Mouse (Mus musculus) Patski (cell line): ENCODE measurements around the gene Slc25a1. TPM values are rescaled to one million over a fixed set of nuclear protein-coding genes. Genes with fewer than 3 reads are reported as not detected.
"Not testable (repeated sequence)": the region's sequence is repeated elsewhere in the genome, so short reads cannot be mapped to it uniquely, and the experiment has no call there.

ENCODE experiments used
- ATAC-seq: fragments of 100-300 bp; one replicate; pipeline ENCODE4 v1.8.0; 2021
- CTCF ChIA-PET: fragments of 350-600 bp; sonication (Branson Sonifier 250); formaldehyde crosslinking; loops from one replicate; lab custom pipeline; 2022; ENCODE audit warnings: inconsistent platforms; lab: Charles Lee
- POLR2A ChIA-PET: fragments of 350-600 bp; sonication (Branson Sonifier 250); formaldehyde crosslinking; loops from one replicate; lab custom pipeline; 2022; ENCODE audit warnings: antibody characterized with exemption, inconsistent platforms; lab: Charles Lee
- DNase-seq: peaks from one replicate; pipeline ENCODE4 v3.0.0-alpha.2; 2011; ENCODE audit warnings: low read depth, low spot score
- H3K27me3 ChIP-seq: fragments of 371-371 bp; one replicate; pipeline ENCODE4 v1.5.1; 2021
- CTCF ChIP-seq: fragments of 100-300 bp; IDR thresholded peaks from one replicate; pipeline ENCODE4 v1.5.1; 2021
- in situ Hi-C: fragments of 300-500 bp; cut with MboI; formaldehyde crosslinking; loops from 3 replicates; pipeline ENCODE4 v1.11.1; 2018; ENCODE audit warnings: low pct_unique_long_range_greater_than_20kb, mixed read lengths
- polyA plus RNA-seq: library from polyadenylated mRNA; unstranded; gene quantifications from one replicate; pipeline ENCODE4 v1.2.3, GENCODE M21; 2021

Gene Slc25a1
- polyA plus RNA-seq: 114 TPM

DNA sequence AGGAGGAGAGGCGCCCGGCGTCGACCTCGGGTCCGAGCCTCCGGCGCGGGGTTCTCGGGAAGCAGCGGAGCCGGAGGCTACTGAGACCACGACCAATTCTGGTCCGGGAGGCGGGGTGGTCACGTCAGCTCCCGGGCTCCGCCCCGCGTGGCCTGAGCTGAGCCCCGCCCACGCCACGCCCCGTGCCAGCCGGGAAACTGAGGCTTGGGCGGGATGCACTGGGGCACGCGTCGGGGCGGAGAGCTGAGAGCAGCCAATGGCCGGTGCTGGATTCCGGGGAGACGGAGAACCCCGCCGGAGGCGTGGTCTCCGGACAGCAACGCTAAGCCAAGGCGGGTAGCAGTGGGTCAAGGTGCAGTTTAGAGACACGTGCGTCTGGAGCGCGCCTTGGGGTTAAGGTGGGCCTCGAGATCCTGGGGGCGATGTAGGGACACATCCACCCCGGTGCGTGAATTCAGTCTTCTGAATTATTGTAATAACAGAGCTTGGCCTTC, at the start of gene Slc25a1:
Gene Slc25a1, minus strand, starts transcription at position 133 of the 494 bp plus-strand sequence.
- POLR2A ChIA-PET: interaction anchor here (1.1 to 1.4 kb wide), 3 partner anchors 8 to 12 kb away, joined by 3 to 4 read pairs (median 4); no protein-coding TSS in a partner anchor
- H3K27me3 ChIP-seq: no peaks in the 10 kb centered on the region
- CTCF ChIA-PET: interaction anchor here (1.0 to 2.2 kb wide), 6 partner anchors 10 to 62 kb away, joined by 3 to 19 read pairs (median 3); no protein-coding TSS in a partner anchor
- no peak for TF ChIP-seq CTCF
- no peak for DNase-seq
- in situ Hi-C loops: no loop called here
- ATAC-seq: peak; percentile 73

DNA sequence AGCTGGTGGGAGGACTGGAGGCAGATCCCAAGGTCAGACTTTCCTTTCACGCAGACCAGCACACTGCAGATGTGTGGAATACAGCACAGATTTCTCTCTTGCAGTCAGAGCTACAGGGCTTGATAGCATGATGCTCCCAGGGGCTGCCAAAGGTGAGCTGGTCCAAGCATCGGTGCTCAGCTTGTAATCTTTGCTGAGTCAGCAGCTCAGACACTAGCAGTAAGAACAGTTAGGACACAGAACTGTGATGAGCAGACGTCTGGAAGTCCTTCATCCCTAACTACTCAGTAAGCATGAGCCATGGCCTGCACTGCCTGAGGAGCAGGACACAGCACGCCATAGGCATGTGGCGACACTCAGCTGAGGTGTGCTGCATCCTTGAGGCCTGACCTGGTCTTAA, 43.8 kb upstream of the Slc25a1 start:
- TF ChIP-seq CTCF: no peak
- in situ Hi-C loops: no loop called here
- POLR2A ChIA-PET: no interaction called here

GRCm38 (mm10) chr16:17962091-17962490, 34.1 kb upstream of the Slc25a1 start:
- peaks cover 30% of the 10 kb centered on the region for H3K27me3 ChIP-seq
- DNase-seq (no peak), ATAC-seq (no peak)
- ChIA-PET POLR2A (interaction anchor here (1.2 kb wide), 1 partner anchor 24 kb away, joined by 3 read pairs; no protein-coding TSS in a partner anchor), CTCF (no interaction called here)
- no peak for TF ChIP-seq CTCF
- in situ Hi-C loops: no loop called here

More for the DNA sequence above, 43.8 kb upstream of the Slc25a1 start:
- DNase-seq: no peak
- CTCF ChIA-PET: no interaction called here
- ATAC-seq: no peak
- H3K27me3 ChIP-seq: peaks cover 59% of the 10 kb centered on the region

DNA sequence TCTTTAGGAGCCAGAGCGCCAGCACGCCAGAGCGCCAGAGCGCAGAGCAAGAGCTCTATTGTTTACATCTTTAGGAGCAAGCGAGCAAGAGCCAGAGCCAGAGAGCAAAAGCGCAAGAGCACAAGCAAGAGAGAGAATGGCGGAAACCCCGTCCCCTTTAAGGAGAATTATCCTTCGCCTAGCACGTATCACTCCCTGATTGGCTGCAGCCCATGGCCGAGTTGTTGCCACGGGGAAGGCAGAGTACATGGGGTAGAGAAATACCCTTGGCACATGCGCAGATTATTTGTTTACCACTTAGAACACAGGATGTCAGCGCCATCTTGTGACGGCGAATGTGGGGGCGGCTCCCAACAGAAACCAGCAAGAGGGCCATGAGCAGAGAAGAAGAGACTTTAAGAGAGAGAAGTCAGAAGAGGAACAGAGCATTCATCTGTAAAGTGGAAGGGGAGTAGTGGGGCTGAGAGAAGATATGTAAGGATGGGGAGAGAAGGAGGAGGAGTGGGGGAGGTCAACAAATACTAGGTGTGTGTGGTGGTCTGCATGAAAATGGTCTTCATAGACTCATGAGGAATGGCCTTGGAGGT, 28.1 kb upstream of the Slc25a1 start:
- DNase-seq, H3K27me3 ChIP-seq, ATAC-seq, in situ Hi-C loops, CTCF ChIA-PET, POLR2A ChIA-PET: not testable (repeated sequence)

DNA sequence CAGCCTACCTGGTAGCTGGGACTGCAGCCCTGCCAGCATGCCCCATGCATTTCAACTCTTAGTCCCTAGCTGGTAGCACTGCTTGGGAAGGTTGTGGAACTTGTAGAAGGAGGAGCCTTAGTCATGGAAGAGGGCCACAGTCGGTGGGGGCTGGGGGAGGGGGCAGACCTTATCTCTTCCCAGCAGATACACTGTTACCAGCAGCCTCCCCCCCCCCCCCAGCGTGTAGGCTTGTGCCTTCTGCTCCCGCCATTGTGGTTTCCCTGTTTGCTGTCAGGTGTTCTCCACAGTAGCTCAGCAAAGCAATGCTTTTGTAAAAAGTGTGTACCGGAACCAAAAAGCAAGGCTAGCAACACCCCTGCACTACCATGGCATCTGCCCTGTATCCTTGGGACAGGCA, 23.6 kb upstream of the Slc25a1 start:
- in situ Hi-C loops: no loop called here
- ChIA-PET POLR2A (no interaction called here), CTCF (interaction anchor here (1.2 kb wide), 1 partner anchor 9 kb away, joined by 4 read pairs; no protein-coding TSS in a partner anchor)

GRCm38 (mm10) chr16:17950068-17950467, 22.0 kb upstream of the Slc25a1 start:
- DNase-seq: no peak
- ChIA-PET POLR2A (no interaction called here), CTCF (no interaction called here)
- no peak for ATAC-seq
- in situ Hi-C loops: no loop called here
- H3K27me3 ChIP-seq: no peaks in the 10 kb centered on the region
- TF ChIP-seq CTCF: no peak

More for the DNA sequence above, 23.6 kb upstream of the Slc25a1 start:
- H3K27me3 ChIP-seq: no peaks in the 10 kb centered on the region
- ATAC-seq: no peak
- no peak for DNase-seq
- no peak for TF ChIP-seq CTCF

- TF ChIP-seq CTCF: no peak
- in situ Hi-C loops: no loop called here
- DNase-seq (no peak), ATAC-seq (no peak)
- H3K27me3 ChIP-seq: no peaks in the 10 kb centered on the region
- ChIA-PET POLR2A (no interaction called here), CTCF (no interaction called here)
These were observed 21.4 kb upstream of the Slc25a1 start for GRCm38 (mm10) chr16:17949421-17949877.

GRCm38 (mm10) chr16:17945081-17945831, 17.2 kb upstream of the Slc25a1 start:
- ATAC-seq (peak; percentile 76), DNase-seq (peak; percentile 72)
- TF ChIP-seq CTCF: no peak
- H3K27me3 ChIP-seq: no peaks in the 10 kb centered on the region
- ChIA-PET POLR2A (interaction anchor here (1.1 kb wide), 1 partner anchor 31 kb away, joined by 3 read pairs; the partner anchor contains the start of gene Gsc2), CTCF (interaction anchor here (0.9 to 1.2 kb wide), 3 partner anchors 17 to 29 kb away, joined by 3 read pairs; no protein-coding TSS in a partner anchor)
- in situ Hi-C loops: no loop called here

DNA sequence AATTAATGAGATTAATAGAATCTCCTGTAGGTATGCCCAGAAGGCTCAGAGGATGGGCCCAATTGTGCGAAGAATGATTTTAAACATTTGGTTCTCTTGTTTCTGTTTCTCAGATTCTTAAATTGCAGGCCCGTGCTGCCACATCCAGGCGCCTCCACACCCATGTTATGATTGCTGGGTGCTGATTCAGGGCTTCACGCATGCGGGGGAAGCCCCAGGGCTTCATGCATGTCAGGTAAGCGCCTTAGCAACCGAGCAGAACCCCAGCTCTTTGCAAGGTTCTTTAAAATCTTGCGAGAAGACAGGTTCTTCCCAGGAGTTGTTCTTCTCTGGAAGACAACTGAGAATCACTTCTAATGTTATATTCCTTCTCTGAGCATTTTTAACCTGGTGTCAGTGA, 15.4 kb upstream of the Slc25a1 start:
- DNase-seq (no peak), ATAC-seq (no peak)
- POLR2A ChIA-PET: no interaction called here
- no peaks in the 10 kb centered on the region for H3K27me3 ChIP-seq
- in situ Hi-C loops: no loop called here
- no peak for TF ChIP-seq CTCF
- CTCF ChIA-PET: interaction anchor here (1.2 to 1.3 kb wide), 2 partner anchors 13 to 15 kb away, joined by 3 to 4 read pairs; no protein-coding TSS in a partner anchor

GRCm38 (mm10) chr16:17939255-17939751, 11.3 kb upstream of the Slc25a1 start:
- TF ChIP-seq CTCF: no peak
- ATAC-seq: no peak
- ChIA-PET CTCF (interaction anchor here (1.0 to 2.7 kb wide), 8 partner anchors 9 to 80 kb away, joined by 3 to 19 read pairs (median 4); partner anchors contain the start of gene Slc25a1), POLR2A (no interaction called here)
- in situ Hi-C loops: no loop called here
- no peak for DNase-seq
- H3K27me3 ChIP-seq: peaks cover 29% of the 10 kb centered on the region
